Mouse (Mus musculus) erythroblast, embryonic 14.5 days (primary cell): Measurements from ENCODE around the gene 2010300C02Rik.

ENCODE experiments used
- GATA1 ChIP-seq: IDR thresholded peaks from 2 replicates; pipeline ENCODE4 v1.6.1; 2012; ENCODE audit warnings: low read length, inconsistent platforms, mixed read lengths
- TAL1 ChIP-seq: IDR thresholded peaks from 3 replicates; pipeline ENCODE4 v1.6.1; 2012; ENCODE audit warnings: low read length, inconsistent platforms, mixed read lengths

DNA sequence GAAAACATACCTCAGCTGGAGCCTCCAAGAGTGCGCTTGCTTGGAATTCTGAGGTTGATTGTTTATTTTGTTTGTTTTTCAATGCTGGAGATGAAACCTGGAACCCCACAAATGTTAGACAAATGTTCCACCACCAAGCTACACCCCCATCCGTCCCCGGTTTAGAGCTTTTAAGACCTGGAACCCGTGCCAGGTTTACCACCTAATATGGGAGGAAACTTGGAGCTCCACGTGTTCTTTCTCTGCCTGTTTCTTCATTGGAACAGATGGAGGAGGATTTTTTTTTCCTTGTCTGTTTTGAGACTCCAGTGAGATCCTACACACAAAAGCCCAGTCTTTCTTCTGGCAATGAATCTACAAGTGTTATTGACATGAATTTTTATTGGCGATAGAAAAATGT, 30.2 kb downstream of the 2010300C02Rik start:
- no peak for TF ChIP-seq GATA1
- no peak for TF ChIP-seq TAL1
